Mouse (Mus musculus) lung, adult 2 months (tissue): ENCODE results near the gene Csnk1e. TPM values are rescaled to one million over a fixed set of nuclear protein-coding genes. Genes with fewer than 3 reads are reported as not detected.

Source experiments
- DNase-seq: peaks from one replicate; pipeline ENCODE4 v3.0.0; 2022
- H3K4me1 ChIP-seq: fragments of 200-500 bp; 2 replicates; pipeline ENCODE4 v1.6.1; 2011; ENCODE audit warnings: low read length; ENCODE audit not compliant: control insufficient read depth, insufficient read depth
- H3K4me3 ChIP-seq: fragments of 200-500 bp; replicated peaks from 2 replicates; pipeline ENCODE3; 2011; ENCODE audit warnings: low read depth, mild to moderate bottlenecking, control low read depth, low read length; ENCODE audit errors: extremely low read depth
- CTCF ChIP-seq: fragments of 200-500 bp; IDR thresholded peaks from 2 replicates; pipeline ENCODE4 v1.5.1; 2011; ENCODE audit warnings: mild to moderate bottlenecking, low read length, control low read depth; ENCODE audit not compliant: insufficient read depth
- POLR2A ChIP-seq: fragments of 200-500 bp; IDR thresholded peaks from 2 replicates; pipeline ENCODE4 v1.6.1; 2011; ENCODE audit warnings: low read depth, mild to moderate bottlenecking, control low read depth, low read length, borderline replicate concordance; ENCODE audit errors: extremely low read depth
- WGBS: fragments of 180-500 bp; shearing (Covaris S2); methylation state at CpG from one replicate; pipeline ENCODE4 v1.1.7; 2018; 5-methylcytosine and 5-hydroxymethylcytosine counted together
- polyA plus RNA-seq: library from polyadenylated mRNA; depleted of rRNA; stranded (reverse); fragments of >200 nt; gene quantifications from 2 replicates; pipeline ENCODE4 v1.2.3, GENCODE M21; 2012

Gene Csnk1e
- polyA plus RNA-seq, 1 experiment = 109 TPM

- H3K4me1 ChIP-seq = no peaks in the 10 kb centered on the region; the same call in 1 of the 2 replicates
- 15% methylated on average over 4 of the region's 4 CpGs for WGBS
- DNase-seq = no peak
- TF ChIP-seq POLR2A (peak; percentile 28; the same call in 1 of the 2 replicates), CTCF (no peak)
- H3K4me3 ChIP-seq = no peak overlapping the region
These were observed 40.9 kb downstream of the Csnk1e start for GRCm38 (mm10) chr15:79414513-79414912.

- no peak for TF ChIP-seq POLR2A
- no peak for TF ChIP-seq CTCF
- no peak overlapping the region for H3K4me3 ChIP-seq
- H3K4me1 ChIP-seq = no peaks in the 10 kb centered on the region; the same call in 1 of the 2 replicates
- no peak for DNase-seq
- WGBS = 61% methylated on average over 8 of the region's 8 CpGs
These were observed 41.6 kb downstream of the Csnk1e start for GRCm38 (mm10) chr15:79413802-79414201.

- no peak for DNase-seq
- no peak overlapping the region for H3K4me3 ChIP-seq
- H3K4me1 ChIP-seq = no peaks in the 10 kb centered on the region; the same call in 1 of the 2 replicates
- 90% methylated on average over 3 of the region's 3 CpGs for WGBS
- TF ChIP-seq POLR2A (no peak), CTCF (no peak)
These were observed 42.2 kb downstream of the Csnk1e start for GRCm38 (mm10) chr15:79413201-79413600.

- WGBS = 77% methylated on average over 10 of the region's 10 CpGs
- Histone ChIP-seq H3K4me3 (no peak overlapping the region), H3K4me1 (no peaks in the 10 kb centered on the region; the same call in 1 of the 2 replicates)
- peak; percentile 57; the same call in 1 of the 2 replicates for TF ChIP-seq CTCF
- no peak for TF ChIP-seq POLR2A
- DNase-seq = no peak
These were observed 43.9 kb downstream of the Csnk1e start for GRCm38 (mm10) chr15:79411363-79412065.

- DNase-seq = no peak
- H3K4me3 ChIP-seq = no peak overlapping the region
- TF ChIP-seq CTCF = no peak
- no peak for TF ChIP-seq POLR2A
- H3K4me1 ChIP-seq = no peaks in the 10 kb centered on the region
- 87% methylated on average over 4 of the region's 4 CpGs for whole genome bisulfite sequencing
These were observed 46.2 kb downstream of the Csnk1e start for GRCm38 (mm10) chr15:79409077-79409573.

GRCm38 (mm10) chr15:79406564-79406963 is 48.8 kb downstream of the Csnk1e start:
- TF ChIP-seq POLR2A (no peak), CTCF (no peak)
- H3K4me3 ChIP-seq = no peak overlapping the region
- 85% methylated on average over 4 of the region's 4 CpGs for WGBS
- no peak for DNase-seq
- H3K4me1 ChIP-seq = peaks cover 9% of the 10 kb centered on the region

GRCm38 (mm10) chr15:79404277-79404676 is 51.1 kb downstream of the Csnk1e start:
- Histone ChIP-seq H3K4me1 (peaks cover 29% of the 10 kb centered on the region), H3K4me3 (no peak overlapping the region)
- TF ChIP-seq CTCF = no peak
- no peak for TF ChIP-seq POLR2A
- WGBS = 89% methylated on average over 1 of the region's 1 CpGs
- DNase-seq = no peak

- DNase-seq = no peak
- Histone ChIP-seq H3K4me1 (peaks cover 30% of the 10 kb centered on the region), H3K4me3 (peak overlapping the region; percentile 84)
- TF ChIP-seq CTCF = no peak
- TF ChIP-seq POLR2A = no peak
- 20% methylated on average over 9 of the region's 9 CpGs for WGBS
These were observed 51.6 kb downstream of the Csnk1e start for GRCm38 (mm10) chr15:79403763-79404210.

GRCm38 (mm10) chr15:79402836-79403762 is 52.3 kb downstream of the Csnk1e start, which contains the start of gene Tmem184b:
Gene Tmem184b, minus strand, starts transcription at chr15:79403569.
- H3K4me1 ChIP-seq = peaks cover 30% of the 10 kb centered on the region
- peak within 1 kb of the TSS; percentile 84 for H3K4me3 ChIP-seq
- no peak; the same call in none of the 2 replicates for TF ChIP-seq POLR2A
- no peak for TF ChIP-seq CTCF
- DNase-seq = peak; percentile 88
- WGBS = 1% methylated on average over 89 of the region's 90 CpGs
